Mouse (Mus musculus) regulatory T cell (primary cell): ENCODE data around the gene Urm1.
"Not testable (repeated sequence)": the region's sequence is repeated elsewhere in the genome, so short reads cannot be mapped to it uniquely, and the experiment has no call there.

Experiments
- in situ Hi-C: fragments of 300-600 bp; cut with MboI, MseI; formaldehyde crosslinking; loops from one replicate; pipeline ENCODE4 v1.15.1; 2025; ENCODE audit warnings: high pct_unique_total_duplicates

The Urm1 gene

DNA sequence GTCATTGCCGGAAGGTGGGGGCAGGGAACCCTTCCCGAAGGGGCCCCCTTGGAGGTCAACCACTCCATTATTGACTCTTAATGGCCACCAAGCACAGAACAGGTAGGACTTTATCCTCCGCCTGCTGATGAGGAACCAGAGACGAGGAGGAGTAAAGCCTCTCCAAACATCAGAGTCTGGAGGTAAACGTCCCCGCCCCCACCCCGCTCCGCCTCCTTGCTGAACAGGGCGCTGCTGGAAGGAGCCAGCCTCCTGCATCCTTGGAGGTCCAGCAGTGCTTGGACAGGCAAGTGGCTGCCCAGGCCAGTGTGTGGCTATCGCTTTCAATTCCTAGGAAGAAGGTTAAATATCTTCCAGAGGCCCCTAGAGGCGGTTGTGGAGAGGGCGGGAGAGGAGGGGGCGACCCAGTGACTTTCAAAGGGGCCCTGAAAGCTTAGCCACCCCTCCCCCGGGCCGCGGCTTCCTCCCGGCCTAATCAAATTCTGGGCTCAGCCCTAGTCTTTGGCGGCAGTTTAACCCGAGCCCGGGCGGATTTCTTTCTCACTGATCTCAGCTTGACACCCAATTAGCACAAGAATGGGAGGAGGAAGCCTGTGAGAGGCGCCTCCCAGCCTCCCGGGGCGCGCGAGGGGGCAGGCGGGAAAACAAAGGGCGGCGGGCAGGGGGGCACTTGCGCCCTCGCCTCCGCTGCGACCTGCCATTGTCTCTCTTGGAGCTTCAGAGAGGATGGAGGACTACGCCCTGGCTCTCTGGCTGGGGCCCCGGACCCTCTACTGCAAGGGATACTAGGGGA, at the start of gene Urm1:
Gene Urm1 (plus strand): TSS at position 51 of the 793 bp plus-strand sequence.
- in situ Hi-C loops: no loop called here

- in situ Hi-C loops: no loop called here
Observed at GRCm38 (mm10) chr2:29770162-29770561, 49.7 kb upstream of the Urm1 start.

DNA sequence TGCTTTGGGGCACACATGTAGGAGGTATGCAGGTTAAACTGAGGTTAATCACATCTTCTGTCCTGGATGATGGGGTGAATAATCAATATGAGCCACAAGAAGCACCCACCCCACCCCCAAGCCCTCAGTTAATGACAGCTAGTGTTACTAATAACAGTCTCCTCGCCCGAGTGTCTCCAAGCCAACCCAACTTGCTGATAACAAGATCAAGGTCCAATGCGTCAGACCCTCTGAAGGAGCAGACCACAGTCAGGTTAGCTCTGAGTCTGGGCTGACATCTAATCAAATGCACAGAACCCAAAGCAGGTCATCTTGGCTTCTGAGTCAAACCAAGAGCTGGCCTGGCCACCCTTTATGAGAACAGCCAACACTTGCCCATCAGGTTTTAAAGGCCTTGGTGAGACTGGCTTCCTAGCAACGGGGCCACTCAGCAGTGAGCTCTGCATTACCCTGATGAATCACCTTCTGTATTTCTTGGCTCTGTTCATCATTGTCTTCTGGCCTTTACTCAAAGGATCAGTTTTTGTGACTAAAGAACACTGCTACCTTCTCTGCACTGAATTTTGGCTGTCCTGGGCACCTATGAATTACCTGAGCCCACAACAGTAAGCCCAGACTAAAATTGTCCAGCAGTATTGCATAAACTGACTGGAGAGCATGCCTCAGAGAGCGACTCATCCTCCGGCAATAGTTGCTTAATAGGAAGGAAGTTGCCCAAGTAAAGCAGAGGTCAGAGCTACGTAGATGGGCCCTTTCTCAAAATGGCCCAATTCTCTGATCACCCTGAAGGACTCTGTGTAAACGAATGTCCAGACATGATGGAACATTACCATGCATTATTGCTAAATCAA, 48.0 kb upstream of the Urm1 start:
- in situ Hi-C loops: no loop called here

DNA sequence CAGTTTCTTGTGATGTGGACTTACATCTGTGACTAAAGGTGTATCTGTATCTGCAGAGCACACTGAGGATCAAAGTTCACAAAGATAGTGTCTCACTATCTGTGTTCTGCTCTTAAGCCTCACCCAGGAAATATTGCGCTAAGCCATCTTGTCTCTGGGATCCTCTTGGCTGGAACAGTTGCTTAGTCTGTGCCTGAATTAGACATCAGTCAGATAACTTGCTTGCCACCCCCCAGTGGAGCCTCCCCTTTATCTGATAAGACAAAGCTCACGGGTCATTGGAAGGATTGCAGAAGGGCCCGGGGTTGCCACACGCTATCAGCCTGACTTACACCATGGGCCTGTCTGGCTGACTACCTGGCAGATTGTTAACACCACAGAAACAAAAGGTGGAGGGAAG, 46.6 kb upstream of the Urm1 start:
- in situ Hi-C loops: no loop called here

DNA sequence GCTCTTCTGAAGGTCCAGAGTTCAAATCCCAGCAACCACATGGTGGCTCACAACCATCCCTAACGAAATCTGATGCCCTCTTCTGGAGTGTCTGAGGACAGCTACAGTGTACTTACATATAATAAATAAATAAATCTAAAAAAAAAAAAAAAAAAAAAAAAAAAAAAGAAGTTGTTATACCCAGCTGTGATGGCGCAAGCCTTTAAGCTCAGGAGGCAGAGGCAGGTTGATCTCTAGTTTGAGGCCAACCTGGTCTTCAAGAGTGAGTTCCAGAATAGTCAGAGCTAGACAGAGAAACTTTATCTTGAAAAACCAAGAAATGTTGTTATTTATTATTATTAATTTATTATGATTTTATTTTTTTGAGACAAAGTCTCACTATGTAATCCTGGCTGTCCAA, 38.6 kb upstream of the Urm1 start:
- in situ Hi-C loops: not testable (repeated sequence)

- in situ Hi-C loops: no loop called here
Observed at GRCm38 (mm10) chr2:29784290-29784689, 35.6 kb upstream of the Urm1 start.

- in situ Hi-C loops: no loop called here
Observed at GRCm38 (mm10) chr2:29787104-29787917, 32.6 kb upstream of the Urm1 start, which contains the start of gene Coq4. Gene Coq4 (plus strand): TSS chr2:29787493.

GRCm38 (mm10) chr2:29787937-29788681, 31.8 kb upstream of the Urm1 start, which contains the start of gene Trub2:
Gene Trub2 (minus strand): TSS chr2:29788502.
- in situ Hi-C loops: no loop called here

DNA sequence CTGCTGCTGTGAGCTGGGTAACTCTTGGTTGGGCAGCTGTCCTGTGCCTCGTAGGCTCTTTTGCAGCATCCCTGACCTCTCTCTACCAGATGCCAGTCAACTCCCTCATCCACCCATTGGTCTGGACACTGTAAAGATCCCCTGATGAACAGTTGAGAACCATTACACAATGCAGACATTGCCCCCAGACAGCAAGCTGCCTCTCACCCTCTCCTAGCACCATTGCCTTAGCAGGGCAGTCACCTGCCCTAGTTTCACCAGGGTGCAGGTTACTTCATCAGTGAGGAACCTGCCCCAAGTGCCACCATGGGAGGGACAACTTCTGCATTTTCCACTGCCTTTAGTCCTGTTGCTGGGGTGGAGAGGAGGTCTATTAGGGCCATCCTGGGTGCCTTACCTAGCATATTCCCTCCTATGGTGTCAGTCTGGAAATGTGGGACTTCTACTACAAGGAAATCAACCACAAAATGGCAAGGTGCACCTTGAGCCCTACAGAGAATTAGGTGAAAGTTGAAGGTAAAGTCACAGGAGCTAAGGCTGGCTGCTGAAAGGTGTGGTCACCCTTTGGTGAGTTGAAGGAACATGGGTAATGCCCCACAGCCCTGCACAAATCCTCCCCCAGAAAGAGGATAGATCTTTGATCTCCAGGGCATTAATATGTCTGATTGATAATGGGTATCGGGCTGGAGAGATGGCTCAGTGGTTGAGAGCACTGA, 26.9 kb upstream of the Urm1 start:
- in situ Hi-C loops: no loop called here

GRCm38 (mm10) chr2:29802075-29802826, 17.6 kb upstream of the Urm1 start, which contains the start of gene Slc27a4:
Gene Slc27a4 (plus strand): TSS chr2:29802634.
- in situ Hi-C loops: no loop called here

- in situ Hi-C loops: no loop called here
Observed at GRCm38 (mm10) chr2:29802827-29803201, 17.1 kb upstream of the Urm1 start.

DNA sequence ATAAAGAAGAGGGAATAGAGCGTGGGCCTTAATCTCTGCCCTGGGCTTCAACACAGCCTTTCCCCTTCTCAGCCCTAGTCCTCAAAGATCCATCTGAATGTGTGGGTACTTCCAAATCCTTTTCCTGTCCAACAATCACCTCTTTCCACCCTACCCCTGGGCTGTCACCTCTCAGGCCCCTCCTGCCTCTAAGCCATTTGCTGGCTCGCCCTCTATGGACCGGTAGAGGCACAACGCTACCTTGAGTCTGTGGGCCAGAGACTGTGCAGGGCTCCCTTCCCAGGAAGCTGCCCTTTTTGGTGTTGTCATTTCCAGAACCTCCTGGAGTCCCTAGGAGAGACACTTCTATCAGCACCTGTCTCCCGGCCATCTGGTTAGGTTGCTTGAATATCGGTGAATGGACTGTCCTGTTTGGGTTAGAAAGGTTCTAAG, 16.5 kb upstream of the Urm1 start:
- in situ Hi-C loops: no loop called here

- in situ Hi-C loops: loop anchor here (5.0 kb wide), 1 partner anchor 96 kb away; no protein-coding TSS in a partner anchor
Observed at GRCm38 (mm10) chr2:29815678-29816371, 4.0 kb upstream of the Urm1 start.

GRCm38 (mm10) chr2:29817426-29818232, 2.2 kb upstream of the Urm1 start:
- in situ Hi-C loops: loop anchor here (5.0 kb wide), 1 partner anchor 95 kb away; no protein-coding TSS in a partner anchor

DNA sequence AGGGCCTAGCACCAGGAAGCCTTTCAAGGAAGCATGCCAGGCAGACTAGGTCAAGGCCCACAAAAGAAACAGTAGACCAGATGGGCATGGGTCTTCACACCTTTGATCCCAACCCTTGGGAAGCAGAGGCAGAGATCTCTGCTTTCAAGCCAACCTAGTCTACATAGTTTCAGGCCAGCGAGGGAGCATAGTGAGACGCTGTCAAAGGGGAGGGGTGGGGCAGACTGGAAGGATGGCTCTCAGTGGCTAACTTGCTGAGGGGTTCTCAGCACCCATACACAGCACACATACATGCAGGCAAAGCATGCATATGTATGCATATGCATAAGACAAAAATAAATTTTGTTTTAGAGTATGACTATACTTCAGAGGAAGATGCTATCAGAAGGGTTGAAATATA, 512 bp upstream of the Urm1 start:
- in situ Hi-C loops: loop anchor here (5.0 kb wide), 1 partner anchor 93 kb away; no protein-coding TSS in a partner anchor

DNA sequence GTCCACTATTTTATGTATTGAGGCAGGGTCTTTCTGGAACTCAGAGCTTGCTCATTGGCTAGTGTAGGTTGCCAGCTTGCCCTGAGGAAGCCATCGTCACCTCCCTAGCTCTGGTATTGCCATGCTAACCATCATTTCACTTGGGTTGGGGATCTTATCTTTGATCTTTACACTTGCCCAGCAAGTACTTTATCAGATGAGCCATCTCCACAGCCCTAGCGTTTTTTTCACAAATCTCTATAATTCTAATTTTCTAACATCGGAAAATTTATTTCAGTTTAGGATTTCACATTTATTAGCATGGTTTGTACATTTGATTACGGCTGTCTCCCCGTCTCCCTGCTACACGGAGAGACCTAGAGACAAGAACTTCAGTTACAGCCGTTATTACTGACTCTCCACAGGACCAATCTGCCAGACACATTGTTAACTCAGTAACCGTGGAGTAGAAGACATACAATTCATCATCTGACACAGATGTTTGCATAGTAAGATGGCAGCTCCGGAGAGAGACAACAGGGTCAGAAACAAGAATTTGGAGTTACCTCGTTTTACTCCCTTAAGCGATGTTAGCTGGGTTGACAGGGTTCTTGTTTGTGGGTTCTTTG, 6.5 kb downstream of the Urm1 start:
- in situ Hi-C loops: no loop called here

GRCm38 (mm10) chr2:29826926-29827708, 7.2 kb downstream of the Urm1 start:
- in situ Hi-C loops: no loop called here
